Mouse (Mus musculus) inflammation-experienced regulatory T-cells, adult 16 weeks (primary cell): ENCODE results near the gene Cd209e. TPM values are rescaled to one million over a fixed set of nuclear protein-coding genes. Genes with fewer than 3 reads are reported as not detected.

Experiments used
- polyA plus RNA-seq: library from polyadenylated mRNA; unstranded; fragments of 100-300 nt; shearing (Covaris generic); gene quantifications from one replicate; pipeline ENCODE4 v1.2.1, GENCODE M21; 2017

The Cd209e gene
- polyA plus RNA-seq, result not detected

DNA sequence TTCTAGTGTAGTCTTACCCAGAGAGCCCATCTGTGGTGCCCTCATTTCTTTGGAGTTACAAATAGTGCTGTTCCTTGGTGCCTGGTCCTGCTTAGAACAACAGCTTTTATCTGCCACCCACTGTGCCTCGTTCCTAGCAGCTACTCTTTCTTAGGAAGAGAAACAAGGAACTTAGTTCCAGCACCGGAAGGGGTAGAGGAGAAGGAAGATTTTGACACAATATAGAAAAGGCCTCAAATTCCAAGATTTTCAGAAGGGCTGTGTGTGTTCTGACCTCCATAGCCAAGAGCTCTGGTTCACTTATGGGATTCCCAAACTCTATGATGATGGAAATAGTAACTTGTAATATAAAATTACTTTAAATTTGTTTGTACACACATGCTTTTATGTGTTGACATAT is at the start of gene Cd209e:
Gene Cd209e (minus strand): TSS at position 101 of the 400 bp plus-strand sequence.

DNA sequence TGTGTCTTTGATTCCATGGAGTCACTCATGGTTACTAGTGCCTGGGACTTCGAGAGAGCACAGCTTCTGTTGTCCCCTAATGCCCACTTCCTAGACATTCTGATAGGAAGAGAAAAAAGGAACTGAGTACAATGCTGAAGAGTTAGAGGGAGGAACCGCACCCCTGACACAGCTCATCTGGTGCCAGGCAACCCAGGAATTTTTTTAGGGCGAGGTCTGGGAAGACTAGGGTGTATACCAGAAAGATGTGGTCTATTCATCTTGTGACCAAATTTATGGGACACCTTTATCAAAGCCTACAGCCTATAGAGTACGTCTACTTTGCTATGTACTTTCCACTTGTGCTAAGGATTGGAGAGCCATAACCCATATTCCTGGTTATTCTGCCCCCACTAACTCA is 24.3 kb upstream of the Cd209e start, which contains the start of gene Cd209d:
Gene Cd209d (minus strand): TSS at position 101 of the 400 bp plus-strand sequence.

Other genes starting within 250 kb of the Cd209e start
- 137 TPM for gene Xab2, start 233.0 kb downstream of the Cd209e start, polyA plus RNA-seq
- 127 TPM for gene Pet100, start 232.8 kb downstream of the Cd209e start, polyA plus RNA-seq
- gene Pcp2, start 228.8 kb downstream of the Cd209e start, polyA plus RNA-seq, result not detected
- 231 TPM for gene Stxbp2, start 223.4 kb downstream of the Cd209e start, polyA plus RNA-seq
- not detected for gene Retn, start 198.5 kb downstream of the Cd209e start, polyA plus RNA-seq
- not detected for gene Mcemp1, start 188.6 kb downstream of the Cd209e start, polyA plus RNA-seq
- not detected for gene Fcor, start 181.9 kb downstream of the Cd209e start, polyA plus RNA-seq
- gene Trappc5, start 178.0 kb downstream of the Cd209e start, polyA plus RNA-seq, result 40.6 TPM
- gene Fcer2a, start 160.1 kb downstream of the Cd209e start, polyA plus RNA-seq, result 3.1 TPM
- gene Clec4g, start 133.7 kb downstream of the Cd209e start, polyA plus RNA-seq, result not detected
- gene Cd209a, start 105.3 kb downstream of the Cd209e start, polyA plus RNA-seq, result 0.46 TPM
- not detected for gene Cd209d, start 24.2 kb upstream of the Cd209e start, polyA plus RNA-seq
- gene Cd209b, start 72.5 kb upstream of the Cd209e start, polyA plus RNA-seq, result not detected
- gene Cd209c, start 100.4 kb upstream of the Cd209e start, polyA plus RNA-seq, result 0.37 TPM